17 mouse cellular contexts compared by ENCODE assay signal in the genomic region with DNA sequence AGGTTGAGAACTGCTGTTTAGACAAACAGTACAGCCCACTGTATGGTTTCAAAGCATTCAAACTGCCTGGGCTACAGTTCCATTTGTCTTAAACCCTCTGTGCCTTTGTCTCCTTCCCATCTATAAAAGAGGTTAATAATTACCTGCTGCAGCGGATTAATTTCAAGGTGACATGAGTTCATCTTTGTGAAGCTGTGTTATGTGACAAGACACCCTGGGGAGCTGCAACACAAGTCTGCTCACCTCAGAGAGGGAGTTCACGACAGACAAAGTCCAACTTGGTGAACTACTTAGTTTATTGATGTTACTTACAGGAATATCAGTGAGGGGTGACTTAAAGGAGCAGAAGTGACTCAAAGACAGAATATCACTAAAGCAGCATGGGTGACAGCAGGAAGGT. TPM values are rescaled to one million over a fixed set of nuclear protein-coding genes. Genes with fewer than 3 reads are reported as not detected.
DNase-seq lines count a peak whose midpoint lies in the region; ATAC-seq and TF ChIP-seq lines count a peak whose summit lies in the region.
"Had no signal": no experiment of that assay in that cellular context is flagged by ENCODE, and none has a peak within 500 bp of the region (broad histone marks: within the 10 kb centered on the region; RNA-seq: fewer than 3 reads in every experiment).

No protein-coding gene starts in this region.

- 79% methylated on average over 2 of the region's 2 CpGs for WGBS in kidney, embryonic 14.5 days
- WGBS in intestine, postnatal 0 days, result 39% methylated on average over 2 of the region's 2 CpGs

- ATAC-seq in kidney, embryonic 14.5 days (ENCODE audit: low FRiP score, low TSS enrichment), result no peak
- peak; percentile 88 for ATAC-seq in intestine, postnatal 0 days
- ATAC-seq: forebrain, embryonic 16.5 days; midbrain, embryonic 13.5 days had no signal

- no peak overlapping the region for H3K9ac ChIP-seq in kidney, embryonic 14.5 days (ENCODE audit: low read depth, low read length)
- no peak overlapping the region for H3K9ac ChIP-seq in intestine, postnatal 0 days (ENCODE audit: low read depth, low read length)
- H3K9ac ChIP-seq: heart, embryonic 13.5 days; hindbrain, embryonic 14.5 days; liver, embryonic 14.5 days; midbrain, embryonic 13.5 days; neural tube, embryonic 13.5 days had no signal

- no peak overlapping the region for H3K27ac ChIP-seq in kidney, embryonic 14.5 days (ENCODE audit: low read depth, low read length)
- no peak overlapping the region for H3K27ac ChIP-seq in intestine, postnatal 0 days (ENCODE audit: low read depth, low read length)
- H3K27ac ChIP-seq: heart, embryonic 13.5 days; hindbrain, embryonic 14.5 days; layer of hippocampus, adult 2 months; liver, embryonic 14.5 days; macrophage; midbrain, embryonic 13.5 days; neural tube, embryonic 13.5 days had no signal

- no peaks in the 10 kb centered on the region for H3K9me3 ChIP-seq in kidney, embryonic 14.5 days (ENCODE audit: control insufficient read depth, low read length)
- no peaks in the 10 kb centered on the region for H3K9me3 ChIP-seq in intestine, postnatal 0 days (ENCODE audit: control insufficient read depth)
- H3K9me3 ChIP-seq: heart, embryonic 13.5 days; midbrain, embryonic 13.5 days; neural tube, embryonic 13.5 days had no signal

- H3K36me3 ChIP-seq in kidney, embryonic 14.5 days (ENCODE audit: control insufficient read depth, insufficient read depth, low read length), result no peaks in the 10 kb centered on the region
- no peaks in the 10 kb centered on the region for H3K36me3 ChIP-seq in intestine, postnatal 0 days (ENCODE audit: control insufficient read depth, insufficient read depth)
- H3K36me3 ChIP-seq: heart, embryonic 13.5 days; midbrain, embryonic 13.5 days; neural tube, embryonic 13.5 days had no signal

- no peak overlapping the region for H3K4me2 ChIP-seq in kidney, embryonic 14.5 days (replicated peaks; ENCODE audit: low read depth, low read length)
- peak overlapping the region; percentile 58 for H3K4me2 ChIP-seq in intestine, postnatal 0 days (replicated peaks; ENCODE audit: low read depth)
- H3K4me2 ChIP-seq: hindbrain, embryonic 14.5 days; midbrain, embryonic 13.5 days; neural tube, embryonic 13.5 days had no signal

- no peaks in the 10 kb centered on the region for H3K27me3 ChIP-seq in kidney, embryonic 14.5 days (ENCODE audit: control insufficient read depth, insufficient read depth, low read length)
- H3K27me3 ChIP-seq in intestine, postnatal 0 days (replicated peaks; ENCODE audit: control insufficient read depth, insufficient read depth, low read length), result no peaks in the 10 kb centered on the region
- H3K27me3 ChIP-seq: heart, embryonic 13.5 days; midbrain, embryonic 13.5 days; neural tube, embryonic 13.5 days had no signal

- no peak overlapping the region for H3K4me3 ChIP-seq in kidney, embryonic 14.5 days (ENCODE audit: low read length)
- no peak overlapping the region for H3K4me3 ChIP-seq in intestine, postnatal 0 days (ENCODE audit: low read depth, low read length)
- H3K4me3 ChIP-seq: erythroblast, embryonic 14.5 days; heart, embryonic 13.5 days; layer of hippocampus, adult 2 months; midbrain, embryonic 13.5 days; neural tube, embryonic 13.5 days had no signal

- no peaks in the 10 kb centered on the region for H3K4me1 ChIP-seq in kidney, embryonic 14.5 days (ENCODE audit: control insufficient read depth, insufficient read depth, low read length)
- no peaks in the 10 kb centered on the region for H3K4me1 ChIP-seq in intestine, postnatal 0 days (replicated peaks; ENCODE audit: control insufficient read depth, insufficient read depth, low read length)
- H3K4me1 ChIP-seq: midbrain, embryonic 13.5 days; neural tube, embryonic 13.5 days had no signal

- TF ChIP-seq CTCF in intestine, postnatal 0 days (IDR thresholded peaks at IDR 0.05; ENCODE audit: low read depth), result no peak

- peak; percentile 85 for DNase-seq in kidney, adult 9 months
- DNase-seq in kidney, postnatal 25 days, result peak; percentile 23 to 51
- DNase-seq in adrenal gland, adult 8-10 months, result no peak
- DNase-seq in retina, embryonic 14.5 days (ENCODE audit: low spot score), result no peak
- no peak for DNase-seq in urinary bladder, adult 2 months (ENCODE audit: low spot score)

RNA-seq across cellular contexts. Expression of gene Spryd7, which starts 15.4 kb away (rescaled TPM):
- 23.3 and 24.0 TPM in 2 replicates for polyA plus RNA-seq in kidney, embryonic 14.5 days (2014; fragmentation: Nextera tagmentation; extraction: Ambion mirVana)
- 36.1 and 36.5 TPM in 2 replicates for polyA plus RNA-seq in intestine, postnatal 0 days (2015; fragmentation: Nextera tagmentation; extraction: Ambion mirVana)
- 10 to 100 TPM; 19.3 to 21.7 (median 19.8) TPM for total RNA-seq in adrenal gland, adult 8-10 months (2022)
- 17.0 and 18.2 TPM in 2 replicates for polyA plus RNA-seq in urinary bladder, adult 2 months (2012; rRNA removed)

RNA-seq across cellular contexts. Expression of gene Trim13, which starts 25.9 kb away (rescaled TPM):
- 15.3 and 16.1 TPM in 2 replicates for polyA plus RNA-seq in kidney, embryonic 14.5 days (2014; fragmentation: Nextera tagmentation; extraction: Ambion mirVana)
- 7.9 and 8.6 TPM in 2 replicates for polyA plus RNA-seq in intestine, postnatal 0 days (2015; fragmentation: Nextera tagmentation; extraction: Ambion mirVana)
- 10 to 100 TPM in 2 of 4 experiments, 1 to 10 TPM in 2; 7.8 to 12.4 (median 10.5) TPM for total RNA-seq in adrenal gland, adult 8-10 months (2022)
- polyA plus RNA-seq in urinary bladder, adult 2 months (2012; rRNA removed), result 17.2 and 20.9 TPM in 2 replicates
- polyA plus RNA-seq: erythroblast, embryonic 14.5 days had no signal

RNA-seq across cellular contexts. Expression of gene Kcnrg, which starts 35.1 kb away (rescaled TPM):
- polyA plus RNA-seq in kidney, embryonic 14.5 days (2014; fragmentation: Nextera tagmentation; extraction: Ambion mirVana), result 0.43 and 0.46 TPM in 2 replicates
- 0.25 and 0.27 TPM in 2 replicates for polyA plus RNA-seq in intestine, postnatal 0 days (2015; fragmentation: Nextera tagmentation; extraction: Ambion mirVana)
- under 1 TPM in 3 of 4 experiments, not detected in 1; 0.14 to 0.46 (median 0.25) TPM for total RNA-seq in adrenal gland, adult 8-10 months (2022)
- 0.25 TPM in 2 replicates for polyA plus RNA-seq in urinary bladder, adult 2 months (2012; rRNA removed)
- total RNA-seq: megakaryocyte-erythroid progenitor cell, adult 5-6 weeks had no signal
- polyA plus RNA-seq: erythroblast, embryonic 14.5 days; macrophage had no signal

Comparison
In these comparisons a context has a peak if more than half of its experiments do, and no peak if none do; other contexts are left out.
1. DNase-seq: peak in kidney, adult 9 months (single experiment) and kidney, postnatal 25 days (2 of 2); none in adrenal gland, adult 8-10 months (single experiment), retina, embryonic 14.5 days (single experiment) and urinary bladder, adult 2 months (single experiment).